Comparison of ENCODE assay signal across 28 mouse cellular contexts in the genomic region with DNA sequence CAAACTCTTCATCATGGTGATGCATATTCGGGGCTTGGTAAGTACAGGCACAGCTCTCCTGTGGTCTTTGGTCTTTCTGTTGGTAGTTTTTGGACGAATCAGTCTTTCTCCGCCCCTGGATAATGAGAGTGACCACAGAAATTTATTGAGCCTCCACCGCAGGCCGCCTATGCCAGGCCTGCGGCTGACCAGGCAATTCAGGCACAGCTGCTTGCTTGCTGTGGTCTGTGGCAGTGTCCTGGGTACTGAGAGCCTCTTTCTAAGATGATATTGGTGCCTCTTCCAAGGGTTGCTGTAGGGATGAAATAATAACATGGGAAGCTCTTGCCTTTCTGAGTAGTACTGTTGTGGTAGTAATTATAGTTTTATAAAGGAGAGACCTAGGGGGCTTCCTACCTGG.
"Had no signal": no experiment of that assay in that cellular context is flagged by ENCODE, and none has a peak within 500 bp of the region (broad histone marks: within the 10 kb centered on the region; RNA-seq: fewer than 3 reads in every experiment).

No protein-coding gene starts in this region.

- H3K4me3 ChIP-seq: embryonic facial prominence, embryonic 10.5 days; embryonic facial prominence, embryonic 12.5 days; embryonic facial prominence, embryonic 13.5 days; embryonic facial prominence, embryonic 15.5 days; erythroblast, embryonic 14.5 days; forebrain, embryonic 10.5 days; forebrain, embryonic 12.5 days; forebrain, embryonic 13.5 days; forebrain, embryonic 15.5 days; gastrocnemius, adult 2 months; heart, adult 2 months had no signal

- DNase-seq: cerebellum, adult 2 months; cerebellum, adult 9-10 months; cerebellum, adult 9-11 months; cerebellum, postnatal 10 days; cerebellum, postnatal 14 days; cerebellum, postnatal 25 days; cerebellum, postnatal 36 days; embryo, embryonic 11 days; forebrain, postnatal 0 days; gastrocnemius, adult 2 months; gastrocnemius, postnatal 10 days; gastrocnemius, postnatal 14 days; gastrocnemius, postnatal 25 days; gastrocnemius, postnatal 36 days; heart, adult 11 months; heart, adult 18-20 months; heart, adult 2 months had no signal

- H3K27me3 ChIP-seq: embryonic facial prominence, embryonic 12.5 days; embryonic facial prominence, embryonic 13.5 days; embryonic facial prominence, embryonic 15.5 days; forebrain, embryonic 12.5 days; forebrain, embryonic 13.5 days; forebrain, embryonic 15.5 days had no signal

- H3K4me2 ChIP-seq: embryonic facial prominence, embryonic 12.5 days; embryonic facial prominence, embryonic 13.5 days; embryonic facial prominence, embryonic 15.5 days; forebrain, embryonic 12.5 days; forebrain, embryonic 13.5 days; forebrain, embryonic 15.5 days had no signal

- H3K9me3 ChIP-seq: embryonic facial prominence, embryonic 10.5 days; embryonic facial prominence, embryonic 12.5 days; embryonic facial prominence, embryonic 13.5 days; embryonic facial prominence, embryonic 15.5 days; forebrain, embryonic 10.5 days; forebrain, embryonic 12.5 days; forebrain, embryonic 13.5 days; forebrain, embryonic 15.5 days had no signal

- H3K9ac ChIP-seq: embryonic facial prominence, embryonic 12.5 days; embryonic facial prominence, embryonic 13.5 days; embryonic facial prominence, embryonic 15.5 days; forebrain, embryonic 12.5 days; forebrain, embryonic 13.5 days; forebrain, embryonic 15.5 days; forebrain, postnatal 0 days had no signal

- H3K27ac ChIP-seq: embryonic facial prominence, embryonic 10.5 days; embryonic facial prominence, embryonic 12.5 days; embryonic facial prominence, embryonic 13.5 days; embryonic facial prominence, embryonic 15.5 days; forebrain, embryonic 10.5 days; forebrain, embryonic 12.5 days; forebrain, embryonic 13.5 days; forebrain, embryonic 15.5 days; gastrocnemius, adult 2 months; heart, adult 2 months had no signal

- H3K4me1 ChIP-seq: embryonic facial prominence, embryonic 13.5 days; forebrain, embryonic 12.5 days; forebrain, embryonic 15.5 days had no signal

- ATAC-seq: forebrain, embryonic 13.5 days; forebrain, embryonic 14.5 days; forebrain, embryonic 15.5 days; forebrain, embryonic 16.5 days; forebrain, postnatal 0 days had no signal
